13 mouse cellular contexts compared by ENCODE assay signal in the genomic region with DNA sequence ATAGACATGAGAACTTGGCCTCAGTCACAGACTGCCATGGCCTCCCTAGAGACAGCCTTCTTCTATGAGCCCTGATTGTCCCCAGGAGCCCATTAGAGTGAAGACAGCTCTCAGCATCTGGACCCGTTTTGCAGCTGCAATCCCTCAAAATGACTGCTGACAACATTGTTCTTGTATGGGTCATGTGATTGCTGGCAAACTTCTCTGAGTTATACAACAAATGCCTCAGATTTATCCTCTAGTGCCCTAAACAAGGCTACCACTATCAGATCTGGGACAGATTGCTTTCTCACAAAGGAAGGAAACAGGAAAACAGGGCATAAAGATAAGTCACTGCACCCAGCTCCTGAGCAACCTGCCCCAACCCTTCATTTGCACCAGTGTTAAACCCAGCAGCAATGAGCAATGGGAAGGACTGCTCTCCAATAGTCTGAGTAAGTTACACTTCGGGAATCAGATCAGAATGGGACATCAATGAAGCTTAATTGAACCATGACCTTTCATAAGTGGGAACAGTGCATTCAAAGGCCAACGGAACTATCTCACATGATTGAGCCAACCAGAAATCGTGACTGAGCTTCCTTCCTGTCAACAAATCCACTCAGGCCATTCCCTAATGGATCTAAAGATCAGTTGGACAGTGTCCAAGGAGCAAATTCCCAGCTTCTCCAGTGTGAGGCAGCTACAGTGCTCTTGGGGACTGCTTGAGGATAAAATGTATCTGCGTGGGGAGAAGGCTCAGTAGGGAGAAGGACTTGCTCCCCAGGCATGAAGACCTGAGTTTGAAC. TPM values are rescaled to one million over a fixed set of nuclear protein-coding genes. Genes with fewer than 3 reads are reported as not detected.
DNase-seq lines count a peak whose midpoint lies in the region; ATAC-seq and TF ChIP-seq lines count a peak whose summit lies in the region.
"Had no signal": no experiment of that assay in that cellular context is flagged by ENCODE, and none has a peak within 500 bp of the region (broad histone marks: within the 10 kb centered on the region; RNA-seq: fewer than 3 reads in every experiment).

No protein-coding gene starts in this region.

- no peaks in the 10 kb centered on the region for H3K9me3 ChIP-seq in embryonic facial prominence, embryonic 14.5 days (ENCODE audit: control insufficient read depth, low read length)
- H3K9me3 ChIP-seq in embryonic facial prominence, embryonic 10.5 days = no peaks in the 10 kb centered on the region
- no peaks in the 10 kb centered on the region for H3K9me3 ChIP-seq in kidney, postnatal 0 days (replicated peaks; ENCODE audit: low read length)
- H3K9me3 ChIP-seq in limb, embryonic 10.5 days (replicated peaks) = no peaks in the 10 kb centered on the region
- H3K9me3 ChIP-seq: midbrain, embryonic 13.5 days had no signal

- H3K4me1 ChIP-seq in embryonic facial prominence, embryonic 14.5 days (ENCODE audit: control insufficient read depth, insufficient read depth, low read length) = no peaks in the 10 kb centered on the region
- no peaks in the 10 kb centered on the region for H3K4me1 ChIP-seq in embryonic facial prominence, embryonic 10.5 days
- H3K4me1 ChIP-seq in kidney, postnatal 0 days (replicated peaks; ENCODE audit: insufficient read depth, low read length) = no peaks in the 10 kb centered on the region
- no peaks in the 10 kb centered on the region for H3K4me1 ChIP-seq in limb, embryonic 10.5 days
- H3K4me1 ChIP-seq: midbrain, embryonic 13.5 days had no signal

- H3K9ac ChIP-seq in embryonic facial prominence, embryonic 14.5 days (ENCODE audit: low read depth, low read length) = no peak overlapping the region
- no peak overlapping the region for H3K9ac ChIP-seq in kidney, postnatal 0 days (ENCODE audit: low read depth, low read length)
- H3K9ac ChIP-seq: midbrain, embryonic 13.5 days had no signal

- no peak for TF ChIP-seq CTCF in kidney, postnatal 0 days (IDR thresholded peaks at IDR 0.05; ENCODE audit: low read depth)

- 50% methylated on average over 5 of the region's 5 CpGs for WGBS in embryonic facial prominence, embryonic 14.5 days
- 75% methylated on average over 5 of the region's 5 CpGs for WGBS in embryonic facial prominence, embryonic 10.5 days
- 45% methylated on average over 5 of the region's 5 CpGs for WGBS in kidney, postnatal 0 days
- WGBS in limb, embryonic 10.5 days = 75% methylated on average over 5 of the region's 5 CpGs

- H3K4me2 ChIP-seq in embryonic facial prominence, embryonic 14.5 days (ENCODE audit: low read depth, low read length) = no peak overlapping the region
- no peak overlapping the region for H3K4me2 ChIP-seq in kidney, postnatal 0 days (ENCODE audit: low read length)
- H3K4me2 ChIP-seq: midbrain, embryonic 13.5 days had no signal

- H3K4me3 ChIP-seq in embryonic facial prominence, embryonic 14.5 days (ENCODE audit: low read depth, low read length) = no peak overlapping the region
- no peak overlapping the region for H3K4me3 ChIP-seq in embryonic facial prominence, embryonic 10.5 days
- H3K4me3 ChIP-seq in kidney, postnatal 0 days (replicated peaks; ENCODE audit: low read depth, low read length) = no peak overlapping the region
- H3K4me3 ChIP-seq in limb, embryonic 10.5 days = no peak overlapping the region
- H3K4me3 ChIP-seq: midbrain, embryonic 13.5 days had no signal

- H3K27me3 ChIP-seq in embryonic facial prominence, embryonic 14.5 days (replicated peaks; ENCODE audit: control insufficient read depth, insufficient read depth, low read length) = no peaks in the 10 kb centered on the region
- no peaks in the 10 kb centered on the region for H3K27me3 ChIP-seq in embryonic facial prominence, embryonic 10.5 days (replicated peaks; ENCODE audit: low read depth, poor library complexity, severe bottlenecking)
- no peaks in the 10 kb centered on the region for H3K27me3 ChIP-seq in kidney, postnatal 0 days (ENCODE audit: insufficient read depth, low read length)
- no peaks in the 10 kb centered on the region for H3K27me3 ChIP-seq in limb, embryonic 10.5 days (ENCODE audit: low read depth, poor library complexity, severe bottlenecking)
- H3K27me3 ChIP-seq: midbrain, embryonic 13.5 days had no signal

- no peaks in the 10 kb centered on the region for H3K36me3 ChIP-seq in embryonic facial prominence, embryonic 14.5 days (ENCODE audit: control insufficient read depth, insufficient read depth, low read length)
- no peaks in the 10 kb centered on the region for H3K36me3 ChIP-seq in embryonic facial prominence, embryonic 10.5 days (replicated peaks)
- no peaks in the 10 kb centered on the region for H3K36me3 ChIP-seq in kidney, postnatal 0 days (ENCODE audit: insufficient read depth, low read length)
- no peaks in the 10 kb centered on the region for H3K36me3 ChIP-seq in limb, embryonic 10.5 days
- H3K36me3 ChIP-seq: midbrain, embryonic 13.5 days had no signal

- no peak overlapping the region for H3K27ac ChIP-seq in embryonic facial prominence, embryonic 14.5 days (replicated peaks; ENCODE audit: low read depth, low read length)
- no peak overlapping the region for H3K27ac ChIP-seq in embryonic facial prominence, embryonic 10.5 days (replicated peaks)
- H3K27ac ChIP-seq in kidney, postnatal 0 days = peak overlapping the region; percentile 25; the same call in 1 of the 2 replicates
- no peak overlapping the region for H3K27ac ChIP-seq in limb, embryonic 10.5 days
- H3K27ac ChIP-seq: midbrain, embryonic 13.5 days had no signal

- peak; percentile 20 for DNase-seq in embryonic facial prominence, embryonic 14.5 days (ENCODE audit: low spot score)
- no peak for DNase-seq in embryonic facial prominence, embryonic 10.5 days (ENCODE audit: low spot score)
- DNase-seq in heart, postnatal 14 days = peak; percentile 28 to 48
- DNase-seq in kidney, postnatal 0 days (ENCODE audit: low spot score) = peak; percentile 59
- peak; percentile 81 for DNase-seq in lung, postnatal 36 days
- no peak for DNase-seq in limb, embryonic 10.5 days (ENCODE audit: low spot score)
- no peak for DNase-seq in layer of hippocampus, postnatal 10 days (ENCODE audit: low spot score in 2 of 2)
- DNase-seq in layer of hippocampus, postnatal 25 days (ENCODE audit: extremely low spot score in 1 of 2, low spot score in 1 of 2) = no peak
- DNase-seq: adrenal gland, postnatal 14 days; cerebellum, adult 18-20 months had no signal

- intact Hi-C loops in heart, postnatal 14 days (cut with DNase I) = no loop called here

- ATAC-seq in embryonic facial prominence, embryonic 14.5 days (ENCODE audit: low read depth) = no peak
- ATAC-seq in kidney, postnatal 0 days (replicated peaks; ENCODE audit: low FRiP score, low read depth) = peak; percentile 44; the same call in 1 of the 2 replicates
- ATAC-seq: midbrain, embryonic 13.5 days had no signal

RNA-seq across cellular contexts. Expression of a gene that starts 4.4 kb away (rescaled TPM):
- 4.9 and 6.3 TPM in 2 replicates for polyA plus RNA-seq in embryonic facial prominence, embryonic 14.5 days (2014; fragmentation: Nextera tagmentation; extraction: Ambion mirVana)
- polyA plus RNA-seq in embryonic facial prominence, embryonic 10.5 days (2016; fragmentation: Nextera tagmentation; extraction: Ambion mirVana) = not detected in 2 replicates
- 10 to 100 TPM; 22.7 to 29.9 TPM for total RNA-seq in heart, postnatal 14 days (2021)
- 10.6 and 11.5 TPM in 2 replicates for polyA plus RNA-seq in kidney, postnatal 0 days (2015; fragmentation: Nextera tagmentation; extraction: Ambion mirVana)
- polyA plus RNA-seq in limb, embryonic 10.5 days (2016; fragmentation: Nextera tagmentation; extraction: Ambion mirVana) = not detected in 2 replicates
- total RNA-seq in layer of hippocampus, postnatal 10 days (2021) = 1 to 10 TPM; 2.1 to 2.7 TPM
- 1 to 10 TPM in 1 of 2 experiments, under 1 TPM in 1; 0.87 to 1.4 TPM for total RNA-seq in layer of hippocampus, postnatal 25 days (2021)
- polyA plus RNA-seq: limb, embryonic 11.5 days had no signal

RNA-seq across cellular contexts. Expression of a gene that starts 42.4 kb away (rescaled TPM):
- polyA plus RNA-seq in embryonic facial prominence, embryonic 14.5 days (2014; fragmentation: Nextera tagmentation; extraction: Ambion mirVana) = not detected in 2 replicates
- not detected in 2 replicates for polyA plus RNA-seq in embryonic facial prominence, embryonic 10.5 days (2016; fragmentation: Nextera tagmentation; extraction: Ambion mirVana)
- not detected for total RNA-seq in heart, postnatal 14 days (2021)
- 0.24 TPM in 1 of 2 replicates, not detected in the other for polyA plus RNA-seq in kidney, postnatal 0 days (2015; fragmentation: Nextera tagmentation; extraction: Ambion mirVana)
- not detected in 2 replicates for polyA plus RNA-seq in limb, embryonic 10.5 days (2016; fragmentation: Nextera tagmentation; extraction: Ambion mirVana)
- not detected for total RNA-seq in layer of hippocampus, postnatal 10 days (2021)
- total RNA-seq in layer of hippocampus, postnatal 25 days (2021) = not detected
- polyA plus RNA-seq: intestine, embryonic 14.5 days; limb, embryonic 11.5 days; midbrain, embryonic 13.5 days had no signal

Comparison
In these comparisons a context has a peak if more than half of its experiments do, and no peak if none do; other contexts are left out.
1. DNase-seq: peak in embryonic facial prominence, embryonic 14.5 days (single experiment), heart, postnatal 14 days (2 of 2), kidney, postnatal 0 days (single experiment) and lung, postnatal 36 days (single experiment); none in embryonic facial prominence, embryonic 10.5 days (single experiment), limb, embryonic 10.5 days (single experiment), layer of hippocampus, postnatal 10 days (0 of 2) and layer of hippocampus, postnatal 25 days (0 of 2).